Mouse (Mus musculus): Measurements from ENCODE around the gene Ang2. TPM values are rescaled to one million over a fixed set of nuclear protein-coding genes. Genes with fewer than 3 reads are reported as not detected.

Ang2 gene
- polyA plus RNA-seq, 1 experiment from 2014 or later = not detected

DNA sequence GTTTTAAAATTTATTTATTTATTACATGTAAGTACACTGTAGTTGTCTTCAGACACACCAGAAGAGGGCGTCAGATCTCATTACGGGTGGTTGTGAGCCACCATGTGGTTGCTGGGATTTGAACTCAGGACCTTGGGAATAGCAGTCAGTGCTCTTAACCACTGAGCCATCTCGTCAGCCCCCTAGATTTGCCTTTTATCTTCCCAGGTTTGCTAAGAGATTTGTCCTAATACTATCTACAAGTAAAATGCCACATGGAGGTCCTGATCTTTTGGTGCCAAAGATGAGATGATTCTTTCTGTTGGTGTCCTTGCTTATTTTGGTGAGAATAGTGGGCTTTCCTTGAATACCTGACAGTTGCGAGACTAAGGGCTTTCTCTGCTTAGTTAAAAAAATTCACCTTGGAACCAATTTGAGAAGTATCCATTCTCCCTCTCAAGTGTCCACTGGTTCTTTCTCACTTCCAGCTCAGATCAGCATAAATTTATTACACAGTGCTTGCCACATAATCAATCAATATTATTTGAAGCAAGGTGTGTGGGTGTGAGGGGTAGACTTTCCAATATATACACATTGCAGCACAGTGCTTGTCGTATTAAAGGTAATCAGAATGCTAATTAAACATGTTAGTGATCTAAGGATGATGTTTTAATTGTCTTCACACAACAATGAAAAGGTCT is 42.8 kb downstream of the Ang2 start:
- ATAC-seq (ENCODE audit: low FRiP score, low TSS enrichment) = peak; percentile 35
- H3K4me1 ChIP-seq (ENCODE audit: insufficient read depth, low read length) = 0 out of 2 replicates have a peak, but pooled peaks cover 7% of the 10 kb centered on the region

DNA sequence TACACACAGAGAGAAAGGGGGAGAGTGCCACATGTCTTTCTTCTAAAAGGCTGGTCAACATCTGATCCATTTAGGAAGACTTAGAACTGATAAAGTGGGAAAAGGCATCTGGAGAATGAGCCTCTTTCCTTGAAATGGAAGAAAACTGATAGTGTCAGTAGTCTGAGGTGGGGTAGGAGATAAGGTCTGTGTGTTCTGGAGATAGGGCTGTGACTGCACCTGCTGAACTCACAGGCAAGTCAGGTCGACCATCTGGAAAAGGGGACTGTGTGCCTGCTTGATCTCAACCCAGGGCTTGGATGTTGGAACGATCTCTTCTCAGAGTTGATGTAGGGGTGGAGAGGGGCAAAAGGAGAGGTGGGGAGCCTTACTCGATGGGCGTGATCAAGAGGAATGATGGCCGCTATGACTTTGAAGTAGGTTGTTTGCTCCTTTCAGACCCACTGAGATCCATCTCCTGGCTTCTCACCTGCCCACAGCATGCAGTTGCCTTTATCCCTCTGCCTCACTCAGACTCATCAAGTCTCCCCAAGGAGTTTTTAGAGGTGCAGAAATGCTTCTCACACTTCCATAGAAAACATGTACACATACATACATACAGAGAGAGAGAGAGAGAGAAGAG is 46.6 kb downstream of the Ang2 start:
- H3K9ac ChIP-seq (replicated peaks; ENCODE audit: low read length) = no peak overlapping the region
- H3K36me3 ChIP-seq (ENCODE audit: insufficient read depth, low read length) = no peaks in the 10 kb centered on the region
- no peak overlapping the region for H3K4me2 ChIP-seq (replicated peaks; ENCODE audit: low read depth, low read length)
- no peak overlapping the region for H3K27ac ChIP-seq (ENCODE audit: low read length)
- H3K27me3 ChIP-seq (ENCODE audit: insufficient read depth, low read length) = no peaks in the 10 kb centered on the region
- no peaks in the 10 kb centered on the region for H3K9me3 ChIP-seq (ENCODE audit: low read length)
- no peak for ATAC-seq (ENCODE audit: low FRiP score, low TSS enrichment)
- H3K4me1 ChIP-seq (ENCODE audit: insufficient read depth, low read length) = 0 out of 2 replicates have a peak, but pooled peaks cover 7% of the 10 kb centered on the region
- H3K4me3 ChIP-seq (ENCODE audit: low read length) = no peak overlapping the region
- WGBS = 66% methylated on average over 5 of the region's 5 CpGs

More for the DNA sequence above, 42.8 kb downstream of the Ang2 start:
- H3K9ac ChIP-seq (replicated peaks; ENCODE audit: low read length) = no peak overlapping the region
- H3K27me3 ChIP-seq (ENCODE audit: insufficient read depth, low read length) = no peaks in the 10 kb centered on the region
- H3K9me3 ChIP-seq (ENCODE audit: low read length) = no peaks in the 10 kb centered on the region
- H3K4me3 ChIP-seq (ENCODE audit: low read length) = no peak overlapping the region
- no peak overlapping the region for H3K27ac ChIP-seq (ENCODE audit: low read length)
- 59% methylated on average over 5 of the region's 5 CpGs for WGBS
- no peak overlapping the region for H3K4me2 ChIP-seq (replicated peaks; ENCODE audit: low read depth, low read length)
- no peaks in the 10 kb centered on the region for H3K36me3 ChIP-seq (ENCODE audit: insufficient read depth, low read length)

DNA sequence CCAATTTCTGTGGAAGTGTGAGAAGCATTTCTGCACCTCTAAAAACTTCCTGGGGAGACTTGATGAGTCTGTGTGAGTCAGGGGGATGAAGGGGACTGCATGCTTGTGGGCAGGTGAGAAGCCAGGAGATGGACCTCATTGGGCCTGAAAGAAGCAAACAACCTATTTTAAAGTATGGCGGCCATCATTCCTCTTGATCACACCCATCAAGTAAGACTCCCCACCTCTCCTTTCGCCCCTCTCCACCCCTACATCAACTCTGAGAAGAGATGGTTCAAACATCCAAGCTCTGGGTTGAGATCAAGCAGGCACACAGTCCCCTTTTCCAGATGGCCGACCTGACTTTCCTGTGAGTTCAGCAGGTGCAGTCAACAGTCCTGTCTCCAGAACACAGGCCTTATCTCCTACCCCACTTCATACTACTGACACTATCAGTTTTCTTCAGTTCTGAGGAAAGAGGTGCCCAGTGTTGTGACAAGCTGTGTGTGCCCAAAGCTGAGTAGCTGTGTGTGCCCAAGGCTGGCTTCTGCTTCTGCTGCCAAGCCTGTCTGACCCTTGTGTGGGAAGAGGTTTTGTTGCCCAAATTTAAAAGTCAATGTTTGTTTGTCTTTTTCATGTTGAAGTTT is 48.6 kb downstream of the Ang2 start:
- no peak for ATAC-seq (ENCODE audit: low FRiP score, low TSS enrichment)
- Histone ChIP-seq H3K9ac (replicated peaks; ENCODE audit: low read length) (no peak overlapping the region), H3K9me3 (ENCODE audit: low read length) (no peaks in the 10 kb centered on the region), H3K36me3 (ENCODE audit: insufficient read depth, low read length) (no peaks in the 10 kb centered on the region), H3K4me3 (ENCODE audit: low read length) (no peak overlapping the region), H3K27ac (ENCODE audit: low read length) (no peak overlapping the region), H3K27me3 (ENCODE audit: insufficient read depth, low read length) (no peaks in the 10 kb centered on the region), H3K4me2 (replicated peaks; ENCODE audit: low read depth, low read length) (no peak overlapping the region), H3K4me1 (ENCODE audit: insufficient read depth, low read length) (no peaks in the 10 kb centered on the region)
- WGBS = 86% methylated on average over 3 of the region's 3 CpGs

DNA sequence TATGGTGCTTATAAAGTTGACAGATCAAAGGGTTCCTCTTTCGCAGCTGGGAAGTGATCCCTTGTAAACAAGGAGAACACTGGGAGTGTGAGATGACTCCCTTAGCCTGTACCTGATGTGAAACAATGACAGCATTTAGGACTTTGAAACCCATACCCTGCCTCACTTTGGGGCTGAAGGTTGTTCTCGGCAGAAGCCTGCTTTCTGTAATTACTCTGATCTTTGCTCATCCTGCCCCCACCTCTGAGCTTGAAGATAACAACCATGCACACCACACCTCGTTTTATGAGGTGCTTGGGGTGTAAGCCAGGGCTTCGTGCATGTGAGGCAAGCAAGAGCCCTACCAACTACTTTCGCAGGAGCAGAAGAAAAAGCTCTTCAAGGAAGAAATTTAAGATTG is 49.8 kb downstream of the Ang2 start:
- Histone ChIP-seq H3K36me3 (ENCODE audit: insufficient read depth, low read length) (no peaks in the 10 kb centered on the region), H3K4me2 (replicated peaks; ENCODE audit: low read depth, low read length) (no peak overlapping the region), H3K4me3 (ENCODE audit: low read length) (no peak overlapping the region), H3K27me3 (ENCODE audit: insufficient read depth, low read length) (no peaks in the 10 kb centered on the region), H3K9me3 (ENCODE audit: low read length) (no peaks in the 10 kb centered on the region), H3K4me1 (ENCODE audit: insufficient read depth, low read length) (no peaks in the 10 kb centered on the region), H3K27ac (ENCODE audit: low read length) (no peak overlapping the region), H3K9ac (replicated peaks; ENCODE audit: low read length) (no peak overlapping the region)
- 0 out of 2 replicates have a peak, but pooled peaks have one; percentile 35 for ATAC-seq (ENCODE audit: low FRiP score, low TSS enrichment)
- 25% methylated on average over 5 of the region's 5 CpGs for WGBS

DNA sequence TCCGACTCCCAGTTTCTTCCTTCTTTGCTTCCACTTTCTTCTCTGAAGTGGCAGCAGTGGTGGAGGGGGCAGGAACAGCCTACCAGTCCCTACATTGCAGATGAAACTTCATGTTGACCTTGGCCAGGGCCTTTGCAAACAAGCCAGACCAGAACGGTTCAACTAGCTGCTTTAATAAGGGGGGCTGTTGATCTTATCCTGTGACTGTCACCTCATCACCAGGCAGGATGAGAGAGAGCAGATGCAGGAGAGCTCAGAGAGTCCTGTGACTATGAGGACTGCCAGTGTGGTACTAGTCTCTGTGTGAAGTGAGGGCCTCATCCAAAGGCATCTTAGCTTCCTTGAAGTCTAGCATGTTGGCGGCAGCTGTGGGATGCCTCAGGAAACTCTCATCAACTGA is 50.9 kb downstream of the Ang2 start:
- H3K4me2 ChIP-seq (replicated peaks; ENCODE audit: low read depth, low read length) = no peak overlapping the region
- no peaks in the 10 kb centered on the region for H3K27me3 ChIP-seq (ENCODE audit: insufficient read depth, low read length)
- WGBS = 66% methylated on average over 3 of the region's 3 CpGs
- no peaks in the 10 kb centered on the region for H3K9me3 ChIP-seq (ENCODE audit: low read length)
- H3K9ac ChIP-seq (replicated peaks; ENCODE audit: low read length) = no peak overlapping the region
- no peaks in the 10 kb centered on the region for H3K4me1 ChIP-seq (ENCODE audit: insufficient read depth, low read length)
- no peaks in the 10 kb centered on the region for H3K36me3 ChIP-seq (ENCODE audit: insufficient read depth, low read length)
- no peak overlapping the region for H3K4me3 ChIP-seq (ENCODE audit: low read length)
- H3K27ac ChIP-seq (ENCODE audit: low read length) = no peak overlapping the region
- ATAC-seq (ENCODE audit: low FRiP score, low TSS enrichment) = no peak

DNA sequence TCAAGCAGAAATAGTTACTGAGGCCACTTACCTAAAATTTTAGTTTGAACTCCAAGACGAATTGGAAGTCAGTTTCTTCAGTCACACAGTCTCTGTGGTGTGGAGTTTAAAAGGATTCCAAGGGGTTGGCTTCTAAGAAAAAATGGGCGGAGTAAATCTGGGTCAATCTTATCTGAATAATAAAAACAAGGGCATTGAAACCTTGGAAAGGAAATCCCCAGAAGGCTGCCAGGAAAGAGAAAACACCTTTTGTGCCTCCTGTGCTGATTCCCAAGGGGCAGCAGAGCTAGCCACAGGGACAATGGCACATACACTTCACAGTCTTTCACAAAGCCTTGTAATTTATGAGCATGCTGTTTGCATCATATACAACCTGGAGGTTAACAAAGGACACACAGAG is 52.3 kb downstream of the Ang2 start, which contains the start of gene Rnase1:
Rnase1 (minus strand) TSS at position 101 of the 400 bp plus-strand sequence.
- no peaks in the 10 kb centered on the region for H3K9me3 ChIP-seq (ENCODE audit: low read length)
- H3K36me3 ChIP-seq (ENCODE audit: insufficient read depth, low read length) = no peaks in the 10 kb centered on the region
- H3K27me3 ChIP-seq (ENCODE audit: insufficient read depth, low read length) = no peaks in the 10 kb centered on the region
- no peak within 1 kb of the TSS for H3K27ac ChIP-seq (ENCODE audit: low read length)
- H3K4me1 ChIP-seq (ENCODE audit: insufficient read depth, low read length) = no peaks in the 10 kb centered on the region
- H3K4me2 ChIP-seq (replicated peaks; ENCODE audit: low read depth, low read length) = no peak within 1 kb of the TSS
- ATAC-seq (ENCODE audit: low FRiP score, low TSS enrichment) = no peak
- no peak within 1 kb of the TSS for H3K4me3 ChIP-seq (ENCODE audit: low read length)
- 80% methylated on average over 2 of the region's 2 CpGs for WGBS
- no peak within 1 kb of the TSS for H3K9ac ChIP-seq (replicated peaks; ENCODE audit: low read length)

DNA sequence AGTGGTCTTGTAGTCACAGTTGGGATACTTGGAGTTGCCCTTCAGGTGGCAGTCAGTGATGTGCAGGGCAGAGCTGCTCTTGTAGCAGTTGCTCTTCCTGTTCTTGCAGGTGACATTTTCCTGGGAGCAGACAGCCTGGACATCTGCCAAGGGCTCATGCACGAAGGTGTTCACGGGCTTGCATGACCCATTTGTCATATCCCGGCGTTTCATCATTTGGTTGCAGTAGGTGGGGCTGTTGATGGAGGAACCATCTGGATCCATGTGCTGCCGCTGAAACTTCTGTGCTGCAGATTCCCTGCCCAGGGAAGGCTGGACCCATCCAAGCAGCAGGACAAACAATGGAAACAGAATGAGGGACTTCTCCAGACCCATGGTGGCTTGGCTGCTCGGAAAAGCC is 53.4 kb downstream of the Ang2 start:
- Histone ChIP-seq H3K4me3 (ENCODE audit: low read length) (no peak overlapping the region), H3K4me1 (ENCODE audit: insufficient read depth, low read length) (no peaks in the 10 kb centered on the region), H3K27ac (ENCODE audit: low read length) (no peak overlapping the region), H3K9ac (replicated peaks; ENCODE audit: low read length) (no peak overlapping the region), H3K9me3 (ENCODE audit: low read length) (no peaks in the 10 kb centered on the region), H3K36me3 (ENCODE audit: insufficient read depth, low read length) (no peaks in the 10 kb centered on the region), H3K27me3 (ENCODE audit: insufficient read depth, low read length) (no peaks in the 10 kb centered on the region), H3K4me2 (replicated peaks; ENCODE audit: low read depth, low read length) (no peak overlapping the region)
- no peak for ATAC-seq (ENCODE audit: low FRiP score, low TSS enrichment)
- WGBS = 80% methylated on average over 6 of the region's 6 CpGs

Other genes starting within 250 kb of the Ang2 start
- gene Pnp2, start 243.2 kb downstream of the Ang2 start, polyA plus RNA-seq (2015; fragmentation: Nextera tagmentation; extraction: Ambion mirVana) = 0.66 TPM in 1 of 2 replicates, not detected in the other
- not detected in 2 replicates for gene Rnase10, start 191.4 kb downstream of the Ang2 start, polyA plus RNA-seq (2015; fragmentation: Nextera tagmentation; extraction: Ambion mirVana)
- 0.14 and 0.30 TPM in 2 replicates for gene Rnase9, start 157.3 kb downstream of the Ang2 start, polyA plus RNA-seq (2015; fragmentation: Nextera tagmentation; extraction: Ambion mirVana)
- gene Rnase11, start 149.0 kb downstream of the Ang2 start, polyA plus RNA-seq (2015; fragmentation: Nextera tagmentation; extraction: Ambion mirVana) = 0.44 TPM in 1 of 2 replicates, not detected in the other
- 9.0 and 10.2 TPM in 2 replicates for gene Rnase12, start 141.5 kb downstream of the Ang2 start, polyA plus RNA-seq (2015; fragmentation: Nextera tagmentation; extraction: Ambion mirVana)
- gene Olfr750, start 124.7 kb downstream of the Ang2 start, polyA plus RNA-seq (2015; fragmentation: Nextera tagmentation; extraction: Ambion mirVana) = not detected in 2 replicates
- 45.5 and 47.7 TPM in 2 replicates for gene Rnase4, start 108.1 kb downstream of the Ang2 start, polyA plus RNA-seq (2015; fragmentation: Nextera tagmentation; extraction: Ambion mirVana)
- gene Ang, start 108.0 kb downstream of the Ang2 start, polyA plus RNA-seq (2015; fragmentation: Nextera tagmentation; extraction: Ambion mirVana) = 8.6 and 8.9 TPM in 2 replicates
- gene Eddm3b, start 84.7 kb downstream of the Ang2 start, polyA plus RNA-seq (2015; fragmentation: Nextera tagmentation; extraction: Ambion mirVana) = 1.5 and 2.2 TPM in 2 replicates
- 0.64 and 0.89 TPM in 2 replicates for gene Rnase6, start 75.2 kb downstream of the Ang2 start, polyA plus RNA-seq (2015; fragmentation: Nextera tagmentation; extraction: Ambion mirVana)
- gene Rnase1, start 52.4 kb downstream of the Ang2 start, polyA plus RNA-seq (2015; fragmentation: Nextera tagmentation; extraction: Ambion mirVana) = 0.26 and 0.66 TPM in 2 replicates
- gene Rnase2b, start 36.9 kb downstream of the Ang2 start, polyA plus RNA-seq (2015; fragmentation: Nextera tagmentation; extraction: Ambion mirVana) = not detected in 2 replicates
- not detected in 2 replicates for gene Ear14, start 4.2 kb upstream of the Ang2 start, polyA plus RNA-seq (2015; fragmentation: Nextera tagmentation; extraction: Ambion mirVana)
- not detected in 2 replicates for gene Rnase2a, start 57.0 kb upstream of the Ang2 start, polyA plus RNA-seq (2015; fragmentation: Nextera tagmentation; extraction: Ambion mirVana)
- not detected in 2 replicates for gene Gm7247, start 162.6 kb upstream of the Ang2 start, polyA plus RNA-seq (2015; fragmentation: Nextera tagmentation; extraction: Ambion mirVana)
- not detected in 2 replicates for gene Vmn2r88, start 211.7 kb upstream of the Ang2 start, polyA plus RNA-seq (2015; fragmentation: Nextera tagmentation; extraction: Ambion mirVana)

All from kidney, embryonic 16.5 days (tissue).